Mouse (Mus musculus) midbrain, embryonic 15.5 days (tissue): ENCODE results near the gene Cfap157. TPM values are rescaled to one million over a fixed set of nuclear protein-coding genes. Genes with fewer than 3 reads are reported as not detected.

ENCODE experiments used
- ATAC-seq: fragments of 200-750 bp; cut with Nextera tagmentation; replicated peaks from 2 replicates; pipeline ENCODE4 v1.8.0; 2017; ENCODE audit warnings: moderate TSS enrichment
- H3K27ac ChIP-seq: fragments of 300-500 bp; sonication (generic); 2 replicates; pipeline ENCODE4 v1.5.1; 2015; ENCODE audit warnings: mild to moderate bottlenecking, inconsistent platforms
- H3K27me3 ChIP-seq: fragments of 300-500 bp; sonication (generic); replicated peaks from 2 replicates; pipeline ENCODE4 v1.6.1; 2015; ENCODE audit warnings: inconsistent platforms
- H3K36me3 ChIP-seq: fragments of 300-500 bp; sonication (generic); replicated peaks from 2 replicates; pipeline ENCODE4 v1.6.1; 2015; ENCODE audit warnings: inconsistent platforms
- H3K4me1 ChIP-seq: fragments of 300-500 bp; sonication (generic); 2 replicates; pipeline ENCODE4 v1.6.1; 2015; ENCODE audit warnings: inconsistent platforms
- H3K4me2 ChIP-seq: fragments of 300-500 bp; sonication (generic); 2 replicates; pipeline ENCODE4 v1.6.1; 2015; ENCODE audit warnings: inconsistent platforms, mild to moderate bottlenecking, moderate library complexity
- H3K4me3 ChIP-seq: fragments of 300-500 bp; sonication (generic); 2 replicates; pipeline ENCODE4 v1.5.1; 2015; ENCODE audit warnings: mild to moderate bottlenecking, inconsistent platforms
- H3K9ac ChIP-seq: fragments of 300-500 bp; sonication (generic); 2 replicates; pipeline ENCODE4 v1.6.1; 2015; ENCODE audit warnings: mild to moderate bottlenecking, inconsistent platforms
- H3K9me3 ChIP-seq: fragments of 300-500 bp; sonication (generic); 2 replicates; pipeline ENCODE4 v1.6.1; 2016; ENCODE audit warnings: inconsistent platforms
- WGBS: fragments of 180-500 bp; shearing (Covaris S2); methylation state at CpG from one replicate; pipeline ENCODE4 v1.1.7; 2015; ENCODE audit warnings: mixed read lengths; 5-methylcytosine and 5-hydroxymethylcytosine counted together
- polyA plus RNA-seq: library from polyadenylated mRNA; unstranded; fragments of >200 nt; fragmentation: Nextera tagmentation; extraction: Ambion mirVana; gene quantifications from 2 replicates; pipeline ENCODE4 v1.2.1, GENCODE M21; 2015

Gene Cfap157
- polyA plus RNA-seq, 1 experiment from 2014 or later: 1.0 TPM

GRCm38 (mm10) chr2:32816946-32817581, 32.8 kb upstream of the Cfap157 start:
- 69% methylated on average over 17 of the region's 17 CpGs for WGBS
- H3K9me3 ChIP-seq: no peaks in the 10 kb centered on the region
- no peak for ATAC-seq
- no peaks in the 10 kb centered on the region for H3K4me1 ChIP-seq
- H3K36me3 ChIP-seq: peaks cover 43% of the 10 kb centered on the region
- H3K4me2 ChIP-seq: no peak overlapping the region
- H3K27me3 ChIP-seq: no peaks in the 10 kb centered on the region
- no peak overlapping the region for H3K4me3 ChIP-seq
- H3K9ac ChIP-seq: no peak overlapping the region
- H3K27ac ChIP-seq: peak overlapping the region; percentile 5; the same call in 1 of the 2 replicates

- no peaks in the 10 kb centered on the region for H3K4me1 ChIP-seq
- H3K9ac ChIP-seq: no peak overlapping the region
- WGBS: 79% methylated on average over 2 of the region's 2 CpGs
- no peak for ATAC-seq
- H3K27me3 ChIP-seq: no peaks in the 10 kb centered on the region
- H3K4me3 ChIP-seq: no peak overlapping the region
- no peak overlapping the region for H3K27ac ChIP-seq
- H3K4me2 ChIP-seq: no peak overlapping the region
- H3K36me3 ChIP-seq: peaks cover 46% of the 10 kb centered on the region
- H3K9me3 ChIP-seq: no peaks in the 10 kb centered on the region
Measured at GRCm38 (mm10) chr2:32816497-32816896, 32.3 kb upstream of the Cfap157 start.

- H3K27ac ChIP-seq: no peak overlapping the region
- 88% methylated on average over 8 of the region's 8 CpGs for WGBS
- no peaks in the 10 kb centered on the region for H3K9me3 ChIP-seq
- H3K9ac ChIP-seq: no peak overlapping the region
- no peaks in the 10 kb centered on the region for H3K27me3 ChIP-seq
- H3K4me2 ChIP-seq: no peak overlapping the region
- H3K36me3 ChIP-seq: peaks cover 57% of the 10 kb centered on the region
- ATAC-seq: no peak
- H3K4me3 ChIP-seq: no peak overlapping the region
- H3K4me1 ChIP-seq: no peaks in the 10 kb centered on the region
Measured at GRCm38 (mm10) chr2:32811959-32812358, 27.7 kb upstream of the Cfap157 start.

GRCm38 (mm10) chr2:32808816-32809566, 24.8 kb upstream of the Cfap157 start:
- ATAC-seq: no peak
- no peak overlapping the region for H3K4me2 ChIP-seq
- no peaks in the 10 kb centered on the region for H3K9me3 ChIP-seq
- H3K27ac ChIP-seq: no peak overlapping the region
- H3K27me3 ChIP-seq: no peaks in the 10 kb centered on the region
- peaks cover 68% of the 10 kb centered on the region for H3K36me3 ChIP-seq
- no peak overlapping the region for H3K4me3 ChIP-seq
- H3K4me1 ChIP-seq: no peaks in the 10 kb centered on the region
- no peak overlapping the region for H3K9ac ChIP-seq
- WGBS: 93% methylated on average over 14 of the region's 14 CpGs

- H3K4me3 ChIP-seq: no peak overlapping the region
- no peak overlapping the region for H3K9ac ChIP-seq
- no peaks in the 10 kb centered on the region for H3K27me3 ChIP-seq
- no peak for ATAC-seq
- no peak overlapping the region for H3K27ac ChIP-seq
- 80% methylated on average over 10 of the region's 10 CpGs for WGBS
- no peaks in the 10 kb centered on the region for H3K9me3 ChIP-seq
- peaks cover 70% of the 10 kb centered on the region for H3K36me3 ChIP-seq
- no peaks in the 10 kb centered on the region for H3K4me1 ChIP-seq
- H3K4me2 ChIP-seq: no peak overlapping the region
Measured at GRCm38 (mm10) chr2:32798251-32798962, 14.2 kb upstream of the Cfap157 start.

GRCm38 (mm10) chr2:32795748-32796418, 11.7 kb upstream of the Cfap157 start:
- no peak for ATAC-seq
- WGBS: 89% methylated on average over 13 of the region's 13 CpGs
- H3K27ac ChIP-seq: no peak overlapping the region
- no peaks in the 10 kb centered on the region for H3K4me1 ChIP-seq
- no peaks in the 10 kb centered on the region for H3K9me3 ChIP-seq
- H3K9ac ChIP-seq: no peak overlapping the region
- H3K27me3 ChIP-seq: no peaks in the 10 kb centered on the region
- no peak overlapping the region for H3K4me2 ChIP-seq
- no peak overlapping the region for H3K4me3 ChIP-seq
- H3K36me3 ChIP-seq: peaks cover 55% of the 10 kb centered on the region

GRCm38 (mm10) chr2:32791297-32791696, 7.1 kb upstream of the Cfap157 start:
- no peak overlapping the region for H3K4me3 ChIP-seq
- no peak overlapping the region for H3K9ac ChIP-seq
- H3K36me3 ChIP-seq: peaks cover 27% of the 10 kb centered on the region; the same call in 1 of the 2 replicates
- no peaks in the 10 kb centered on the region for H3K4me1 ChIP-seq
- ATAC-seq: no peak
- H3K9me3 ChIP-seq: no peaks in the 10 kb centered on the region
- H3K27ac ChIP-seq: no peak overlapping the region
- H3K4me2 ChIP-seq: no peak overlapping the region
- 60% methylated on average over 6 of the region's 6 CpGs for WGBS
- H3K27me3 ChIP-seq: no peaks in the 10 kb centered on the region

GRCm38 (mm10) chr2:32788581-32788980, 4.4 kb upstream of the Cfap157 start:
- Histone ChIP-seq H3K9me3 (no peaks in the 10 kb centered on the region), H3K27ac (no peak overlapping the region), H3K9ac (no peak overlapping the region), H3K4me2 (no peak overlapping the region), H3K4me3 (no peak overlapping the region), H3K36me3 (peaks cover 2% of the 10 kb centered on the region; the same call in 1 of the 2 replicates), H3K4me1 (peaks cover 2% of the 10 kb centered on the region; the same call in 1 of the 2 replicates), H3K27me3 (no peaks in the 10 kb centered on the region)
- ATAC-seq: no peak
- 66% methylated on average over 2 of the region's 2 CpGs for WGBS

GRCm38 (mm10) chr2:32787176-32787575, 2.9 kb upstream of the Cfap157 start:
- H3K4me2 ChIP-seq: no peak overlapping the region
- H3K4me1 ChIP-seq: peaks cover 2% of the 10 kb centered on the region; the same call in 1 of the 2 replicates
- H3K27ac ChIP-seq: no peak overlapping the region
- no peaks in the 10 kb centered on the region for H3K27me3 ChIP-seq
- H3K9ac ChIP-seq: no peak overlapping the region
- no peaks in the 10 kb centered on the region for H3K9me3 ChIP-seq
- H3K36me3 ChIP-seq: peaks cover 2% of the 10 kb centered on the region; the same call in 1 of the 2 replicates
- 65% methylated on average over 6 of the region's 6 CpGs for WGBS
- no peak overlapping the region for H3K4me3 ChIP-seq
- ATAC-seq: no peak

GRCm38 (mm10) chr2:32781710-32782109, 2.5 kb downstream of the Cfap157 start:
- Histone ChIP-seq H3K9ac (no peak overlapping the region), H3K4me2 (no peak overlapping the region), H3K4me1 (peaks cover 2% of the 10 kb centered on the region; the same call in 1 of the 2 replicates), H3K27me3 (no peaks in the 10 kb centered on the region), H3K27ac (no peak overlapping the region), H3K36me3 (no peaks in the 10 kb centered on the region), H3K9me3 (no peaks in the 10 kb centered on the region), H3K4me3 (no peak overlapping the region)
- WGBS: 81% methylated on average over 6 of the region's 6 CpGs
- ATAC-seq: no peak

- Histone ChIP-seq H3K4me1 (peaks cover 15% of the 10 kb centered on the region), H3K4me3 (no peak overlapping the region), H3K27me3 (no peaks in the 10 kb centered on the region), H3K9ac (no peak overlapping the region), H3K9me3 (no peaks in the 10 kb centered on the region), H3K4me2 (no peak overlapping the region), H3K27ac (no peak overlapping the region), H3K36me3 (no peaks in the 10 kb centered on the region)
- no peak for ATAC-seq
- whole genome bisulfite sequencing: 90% methylated on average over 6 of the region's 6 CpGs
Measured at GRCm38 (mm10) chr2:32779714-32780113, 4.5 kb downstream of the Cfap157 start.

- H3K4me1 ChIP-seq: peaks cover 13% of the 10 kb centered on the region
- WGBS: 16% methylated on average over 8 of the region's 8 CpGs
- H3K4me2 ChIP-seq: no peak overlapping the region
- H3K9ac ChIP-seq: no peak overlapping the region
- H3K36me3 ChIP-seq: no peaks in the 10 kb centered on the region
- no peaks in the 10 kb centered on the region for H3K9me3 ChIP-seq
- H3K27me3 ChIP-seq: no peaks in the 10 kb centered on the region
- no peak overlapping the region for H3K27ac ChIP-seq
- H3K4me3 ChIP-seq: no peak overlapping the region
- ATAC-seq: no peak
Measured at GRCm38 (mm10) chr2:32779131-32779530, 5.1 kb downstream of the Cfap157 start.
